Mouse (Mus musculus): ENCODE results near the gene AI661453. TPM values are rescaled to one million over a fixed set of nuclear protein-coding genes. Genes with fewer than 3 reads are reported as not detected.

AI661453 gene
- polyA plus RNA-seq, 1 experiment from 2014 or later, result 2.4 TPM

DNA sequence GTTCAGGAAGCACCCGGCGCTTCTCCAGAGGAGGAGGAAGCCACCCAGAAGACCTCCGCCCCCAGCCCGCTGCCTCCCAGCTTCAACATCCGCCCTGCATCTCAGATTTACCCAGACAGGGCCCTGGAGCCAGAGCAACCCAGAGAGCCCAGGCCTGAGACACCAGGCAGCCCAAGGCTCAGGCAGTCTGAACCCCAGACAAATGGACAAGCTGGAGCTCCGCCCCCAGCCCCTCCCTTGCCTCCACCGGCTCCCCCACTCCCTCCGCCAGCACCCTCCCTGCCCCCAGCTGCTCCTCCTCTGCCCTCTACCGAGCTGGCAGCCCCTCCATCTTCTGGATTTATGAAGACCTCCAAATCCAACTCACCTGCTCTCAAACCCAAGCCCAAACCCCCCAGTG, 29.9 kb downstream of the AI661453 start:
- Histone ChIP-seq H3K4me2 (ENCODE audit: low read depth, low read length) (no peak overlapping the region), H3K27ac (replicated peaks; ENCODE audit: low read depth, low read length) (no peak overlapping the region), H3K9ac (ENCODE audit: low read depth, low read length) (no peak overlapping the region), H3K27me3 (replicated peaks; ENCODE audit: control insufficient read depth, insufficient read depth, low read length) (peaks cover 27% of the 10 kb centered on the region), H3K36me3 (ENCODE audit: control insufficient read depth, insufficient read depth, low read length) (no peaks in the 10 kb centered on the region), H3K9me3 (ENCODE audit: control insufficient read depth, low read length) (no peaks in the 10 kb centered on the region), H3K4me3 (ENCODE audit: low read depth, low read length) (no peak overlapping the region), H3K4me1 (ENCODE audit: control insufficient read depth, insufficient read depth, low read length) (peaks cover 6% of the 10 kb centered on the region)
- ATAC-seq (ENCODE audit: low read depth) (no peak), DNase-seq (ENCODE audit: low spot score) (no peak)
- 21% methylated on average over 7 of the region's 9 CpGs for WGBS

DNA sequence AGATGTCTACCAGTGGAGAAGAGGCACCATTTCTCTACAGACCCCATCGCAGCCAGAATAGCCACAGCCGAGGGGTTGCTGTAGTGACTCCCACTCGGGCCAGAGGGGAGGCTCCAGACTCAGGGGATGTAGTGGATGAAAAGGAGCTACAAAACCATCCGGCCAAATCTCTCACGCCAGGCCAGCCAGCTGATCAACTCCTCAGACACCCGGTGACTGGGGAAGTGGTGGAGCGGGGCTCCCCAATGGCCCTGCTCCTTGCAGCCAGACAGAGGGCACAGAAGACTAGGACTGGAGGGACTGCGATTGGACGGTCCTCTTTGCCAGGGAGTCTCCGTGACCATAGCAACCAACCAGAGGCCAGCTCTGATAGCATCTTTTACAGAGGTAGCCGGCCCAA, 31.2 kb downstream of the AI661453 start:
- H3K27ac ChIP-seq (replicated peaks; ENCODE audit: low read depth, low read length), result no peak overlapping the region
- DNase-seq (ENCODE audit: low spot score) (no peak), ATAC-seq (ENCODE audit: low read depth) (no peak)
- no peak overlapping the region for H3K9ac ChIP-seq (ENCODE audit: low read depth, low read length)
- peaks cover 6% of the 10 kb centered on the region for H3K4me1 ChIP-seq (ENCODE audit: control insufficient read depth, insufficient read depth, low read length)
- WGBS, result 72% methylated on average over 11 of the region's 11 CpGs
- H3K4me2 ChIP-seq (ENCODE audit: low read depth, low read length), result no peak overlapping the region
- no peaks in the 10 kb centered on the region for H3K9me3 ChIP-seq (ENCODE audit: control insufficient read depth, low read length)
- no peaks in the 10 kb centered on the region for H3K36me3 ChIP-seq (ENCODE audit: control insufficient read depth, insufficient read depth, low read length)
- H3K27me3 ChIP-seq (replicated peaks; ENCODE audit: control insufficient read depth, insufficient read depth, low read length), result peaks cover 27% of the 10 kb centered on the region
- H3K4me3 ChIP-seq (ENCODE audit: low read depth, low read length), result no peak overlapping the region

DNA sequence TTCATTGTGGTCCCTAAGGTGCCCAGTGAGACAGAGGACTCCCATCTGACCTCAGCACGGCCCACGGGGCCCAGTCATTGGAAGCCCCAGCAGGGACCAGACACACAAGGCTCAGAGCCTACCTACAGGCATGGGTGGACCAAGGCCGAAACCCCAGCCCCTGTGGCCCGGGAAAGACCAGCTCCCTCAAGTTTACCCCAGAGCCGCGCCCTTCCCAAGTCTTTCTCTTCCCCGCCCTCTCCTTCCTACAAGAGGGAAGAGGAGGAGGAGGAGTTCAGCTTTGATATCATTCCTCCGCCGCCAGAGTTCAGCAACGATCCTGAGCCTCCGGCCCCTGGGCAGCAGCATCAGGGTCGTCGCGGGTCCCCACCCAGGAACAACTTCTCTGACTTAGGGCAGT, 31.6 kb downstream of the AI661453 start:
- WGBS, result 34% methylated on average over 13 of the region's 14 CpGs
- DNase-seq (ENCODE audit: low spot score), result no peak
- ATAC-seq (ENCODE audit: low read depth), result no peak
- peaks cover 27% of the 10 kb centered on the region for H3K27me3 ChIP-seq (replicated peaks; ENCODE audit: control insufficient read depth, insufficient read depth, low read length)
- no peaks in the 10 kb centered on the region for H3K36me3 ChIP-seq (ENCODE audit: control insufficient read depth, insufficient read depth, low read length)
- peak overlapping the region; percentile 16; the same call in 1 of the 2 replicates for H3K9ac ChIP-seq (ENCODE audit: low read depth, low read length)
- peaks cover 6% of the 10 kb centered on the region for H3K4me1 ChIP-seq (ENCODE audit: control insufficient read depth, insufficient read depth, low read length)
- H3K4me3 ChIP-seq (ENCODE audit: low read depth, low read length), result peak overlapping the region; percentile 29
- H3K9me3 ChIP-seq (ENCODE audit: control insufficient read depth, low read length), result no peaks in the 10 kb centered on the region
- no peak overlapping the region for H3K27ac ChIP-seq (replicated peaks; ENCODE audit: low read depth, low read length)
- H3K4me2 ChIP-seq (ENCODE audit: low read depth, low read length), result peak overlapping the region; percentile 45

DNA sequence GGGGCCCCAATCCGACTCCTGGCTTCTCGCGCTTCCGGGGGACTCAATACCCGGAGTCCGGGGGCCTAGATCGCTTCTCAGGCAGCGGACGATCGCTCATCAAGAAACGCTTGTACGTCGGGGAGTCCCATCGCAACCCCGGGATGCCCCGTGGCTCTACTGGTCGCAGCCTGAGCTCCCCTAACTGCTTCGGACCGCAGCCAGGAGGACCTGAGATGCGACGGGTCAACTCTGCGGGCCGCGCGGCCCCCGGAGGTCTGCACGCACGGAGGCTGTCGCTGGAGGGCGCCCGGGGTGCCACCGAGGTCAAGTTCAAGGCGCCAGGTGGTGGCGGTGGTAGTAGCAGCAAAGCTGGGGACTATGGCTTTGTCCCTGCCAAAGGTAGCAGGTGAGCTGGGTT, 32.1 kb downstream of the AI661453 start:
- Histone ChIP-seq H3K36me3 (ENCODE audit: control insufficient read depth, insufficient read depth, low read length) (no peaks in the 10 kb centered on the region), H3K9me3 (ENCODE audit: control insufficient read depth, low read length) (no peaks in the 10 kb centered on the region), H3K27me3 (replicated peaks; ENCODE audit: control insufficient read depth, insufficient read depth, low read length) (peaks cover 27% of the 10 kb centered on the region), H3K4me3 (ENCODE audit: low read depth, low read length) (peak overlapping the region; percentile 29), H3K27ac (replicated peaks; ENCODE audit: low read depth, low read length) (no peak overlapping the region), H3K9ac (ENCODE audit: low read depth, low read length) (peak overlapping the region; percentile 16; the same call in 1 of the 2 replicates), H3K4me1 (ENCODE audit: control insufficient read depth, insufficient read depth, low read length) (peaks cover 6% of the 10 kb centered on the region), H3K4me2 (ENCODE audit: low read depth, low read length) (peak overlapping the region; percentile 45)
- no peak for ATAC-seq (ENCODE audit: low read depth)
- 17% methylated on average over 18 of the region's 34 CpGs for whole genome bisulfite sequencing
- DNase-seq (ENCODE audit: low spot score), result no peak

DNA sequence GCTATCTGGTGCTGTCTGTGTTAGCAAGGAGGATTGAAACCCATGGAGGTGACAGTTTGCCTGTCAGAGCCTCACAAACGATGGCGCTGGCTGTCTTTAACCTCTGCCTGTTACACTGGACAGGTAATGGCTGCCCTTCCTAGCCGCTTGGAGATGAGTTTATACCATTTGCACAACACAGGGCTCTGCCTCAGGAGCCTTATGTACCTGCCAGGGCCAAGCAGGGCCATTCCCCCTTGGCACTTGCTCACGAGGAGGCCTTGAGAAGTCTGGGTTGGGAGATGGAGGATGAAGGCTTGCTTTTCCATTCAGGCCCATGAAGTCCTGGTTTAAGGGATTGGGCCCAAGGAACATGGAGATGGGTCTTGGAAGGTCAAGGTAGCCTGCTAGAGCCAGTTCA, 33.2 kb downstream of the AI661453 start:
- Histone ChIP-seq H3K4me1 (ENCODE audit: control insufficient read depth, insufficient read depth, low read length) (peaks cover 6% of the 10 kb centered on the region), H3K4me2 (ENCODE audit: low read depth, low read length) (no peak overlapping the region), H3K9me3 (ENCODE audit: control insufficient read depth, low read length) (no peaks in the 10 kb centered on the region), H3K4me3 (ENCODE audit: low read depth, low read length) (no peak overlapping the region), H3K36me3 (ENCODE audit: control insufficient read depth, insufficient read depth, low read length) (no peaks in the 10 kb centered on the region), H3K27me3 (replicated peaks; ENCODE audit: control insufficient read depth, insufficient read depth, low read length) (peaks cover 27% of the 10 kb centered on the region), H3K9ac (ENCODE audit: low read depth, low read length) (no peak overlapping the region), H3K27ac (replicated peaks; ENCODE audit: low read depth, low read length) (no peak overlapping the region)
- 86% methylated on average over 4 of the region's 4 CpGs for WGBS
- ATAC-seq (ENCODE audit: low read depth) (no peak), DNase-seq (ENCODE audit: low spot score) (no peak)

DNA sequence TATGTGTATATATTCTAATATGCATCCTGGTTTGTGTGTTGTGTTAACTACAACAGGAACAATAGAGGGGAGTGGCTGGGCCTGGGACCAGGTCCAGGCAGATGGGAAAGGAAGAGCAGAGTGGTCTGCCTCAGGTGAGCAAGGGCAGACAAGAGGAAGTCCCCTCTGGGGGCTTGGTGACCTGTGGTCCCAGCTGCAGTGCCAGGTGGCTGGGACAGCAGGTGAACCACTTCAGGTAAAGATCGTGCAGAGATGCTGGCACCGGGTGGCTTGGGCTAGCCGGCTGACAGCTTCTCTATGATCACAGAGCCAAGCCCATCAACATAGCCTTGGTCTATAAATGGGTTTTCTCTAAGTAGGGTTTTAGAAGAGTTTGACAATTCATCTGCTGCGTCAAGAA, 33.7 kb downstream of the AI661453 start:
- H3K27ac ChIP-seq (replicated peaks; ENCODE audit: low read depth, low read length), result no peak overlapping the region
- ATAC-seq (ENCODE audit: low read depth) (no peak), DNase-seq (ENCODE audit: low spot score) (no peak)
- H3K36me3 ChIP-seq (ENCODE audit: control insufficient read depth, insufficient read depth, low read length), result no peaks in the 10 kb centered on the region
- no peaks in the 10 kb centered on the region for H3K9me3 ChIP-seq (ENCODE audit: control insufficient read depth, low read length)
- 84% methylated on average over 4 of the region's 4 CpGs for WGBS
- H3K4me1 ChIP-seq (ENCODE audit: control insufficient read depth, insufficient read depth, low read length), result peaks cover 6% of the 10 kb centered on the region
- peaks cover 27% of the 10 kb centered on the region for H3K27me3 ChIP-seq (replicated peaks; ENCODE audit: control insufficient read depth, insufficient read depth, low read length)
- no peak overlapping the region for H3K9ac ChIP-seq (ENCODE audit: low read depth, low read length)
- H3K4me3 ChIP-seq (ENCODE audit: low read depth, low read length), result no peak overlapping the region
- no peak overlapping the region for H3K4me2 ChIP-seq (ENCODE audit: low read depth, low read length)

DNA sequence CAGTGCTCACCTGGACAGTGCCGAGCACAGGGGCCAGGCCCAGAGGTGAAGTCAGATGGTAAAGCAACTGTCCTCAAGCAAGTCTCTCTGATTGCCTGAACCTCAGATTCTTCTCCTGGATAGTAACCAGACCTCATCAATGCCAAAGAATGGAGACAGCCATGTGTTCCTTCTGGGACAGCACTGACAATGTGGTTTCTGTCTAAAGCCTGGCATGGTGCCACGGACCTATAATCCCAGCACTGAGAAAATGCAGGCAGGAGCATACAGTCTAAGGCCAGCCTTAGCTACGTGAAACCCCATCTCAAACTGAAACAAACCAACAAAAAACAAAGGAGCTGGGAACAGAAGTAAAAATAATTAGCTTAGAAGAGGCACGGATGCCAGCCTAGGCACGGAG, 34.3 kb downstream of the AI661453 start:
- H3K4me1 ChIP-seq (ENCODE audit: control insufficient read depth, insufficient read depth, low read length), result peaks cover 6% of the 10 kb centered on the region
- no peak overlapping the region for H3K4me3 ChIP-seq (ENCODE audit: low read depth, low read length)
- ATAC-seq (ENCODE audit: low read depth) (peak; percentile 67; the same call in 1 of the 2 replicates), DNase-seq (ENCODE audit: low spot score) (peak; percentile 80)
- H3K9me3 ChIP-seq (ENCODE audit: control insufficient read depth, low read length), result no peaks in the 10 kb centered on the region
- WGBS, result 61% methylated on average over 5 of the region's 5 CpGs
- no peak overlapping the region for H3K4me2 ChIP-seq (ENCODE audit: low read depth, low read length)
- peaks cover 27% of the 10 kb centered on the region for H3K27me3 ChIP-seq (replicated peaks; ENCODE audit: control insufficient read depth, insufficient read depth, low read length)
- H3K36me3 ChIP-seq (ENCODE audit: control insufficient read depth, insufficient read depth, low read length), result no peaks in the 10 kb centered on the region
- peak overlapping the region; percentile 28; the same call in 1 of the 2 replicates for H3K27ac ChIP-seq (replicated peaks; ENCODE audit: low read depth, low read length)
- H3K9ac ChIP-seq (ENCODE audit: low read depth, low read length), result no peak overlapping the region

DNA sequence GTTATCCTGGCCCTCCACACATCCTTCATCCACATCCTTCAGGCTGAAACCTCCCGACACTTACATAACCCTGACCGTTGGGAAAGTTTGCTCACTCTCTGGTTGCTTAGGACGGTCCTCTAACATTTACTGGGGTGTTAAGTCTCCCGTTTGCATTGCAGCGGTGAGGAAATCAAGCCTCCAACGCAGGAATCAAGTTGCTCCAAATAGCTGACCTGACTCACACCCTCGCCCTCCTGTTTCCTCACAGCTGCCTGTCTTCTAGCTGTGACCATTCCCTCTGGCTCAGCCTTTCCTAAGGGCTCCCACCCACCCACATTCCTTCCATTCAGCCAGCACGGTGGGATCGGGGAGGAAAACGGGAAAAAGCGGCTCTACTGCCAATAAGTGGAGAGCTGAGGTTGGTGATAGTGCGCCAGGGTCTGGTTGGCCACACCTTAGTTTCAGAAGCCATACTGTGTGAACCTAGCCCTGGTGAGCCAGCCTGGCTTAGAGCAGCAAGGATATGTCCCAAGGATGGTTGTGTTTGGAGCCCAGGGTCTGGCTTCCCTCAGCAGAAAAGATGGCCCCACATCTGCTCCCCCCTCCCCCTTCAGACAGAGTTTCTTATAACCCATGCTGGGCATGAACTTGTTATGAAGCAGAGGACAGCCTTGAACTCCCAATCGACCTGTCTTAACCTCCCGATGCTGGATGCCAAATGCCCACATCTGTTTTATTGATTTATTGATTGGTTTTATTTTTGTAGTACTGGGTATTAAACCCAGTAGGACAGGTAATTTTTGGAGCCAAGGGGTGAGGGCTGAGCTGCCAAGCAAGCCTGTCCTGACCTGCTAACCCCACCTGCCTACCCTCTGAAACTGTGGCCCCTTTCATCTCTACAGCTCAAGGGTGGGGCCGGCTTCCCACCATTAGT, 36.3 kb downstream of the AI661453 start:
- H3K36me3 ChIP-seq (ENCODE audit: control insufficient read depth, insufficient read depth, low read length), result no peaks in the 10 kb centered on the region
- H3K9ac ChIP-seq (ENCODE audit: low read depth, low read length), result no peak overlapping the region
- peaks cover 19% of the 10 kb centered on the region for H3K27me3 ChIP-seq (replicated peaks; ENCODE audit: control insufficient read depth, insufficient read depth, low read length)
- no peaks in the 10 kb centered on the region for H3K9me3 ChIP-seq (ENCODE audit: control insufficient read depth, low read length)
- H3K27ac ChIP-seq (replicated peaks; ENCODE audit: low read depth, low read length), result no peak overlapping the region
- DNase-seq (ENCODE audit: low spot score), result no peak
- WGBS, result 35% methylated on average over 15 of the region's 15 CpGs
- H3K4me1 ChIP-seq (ENCODE audit: control insufficient read depth, insufficient read depth, low read length), result peaks cover 6% of the 10 kb centered on the region
- ATAC-seq (ENCODE audit: low read depth), result no peak
- H3K4me3 ChIP-seq (ENCODE audit: low read depth, low read length), result no peak overlapping the region
- no peak overlapping the region for H3K4me2 ChIP-seq (ENCODE audit: low read depth, low read length)
